Mouse (Mus musculus): Measurements from ENCODE around the gene Rag2.

DNA sequence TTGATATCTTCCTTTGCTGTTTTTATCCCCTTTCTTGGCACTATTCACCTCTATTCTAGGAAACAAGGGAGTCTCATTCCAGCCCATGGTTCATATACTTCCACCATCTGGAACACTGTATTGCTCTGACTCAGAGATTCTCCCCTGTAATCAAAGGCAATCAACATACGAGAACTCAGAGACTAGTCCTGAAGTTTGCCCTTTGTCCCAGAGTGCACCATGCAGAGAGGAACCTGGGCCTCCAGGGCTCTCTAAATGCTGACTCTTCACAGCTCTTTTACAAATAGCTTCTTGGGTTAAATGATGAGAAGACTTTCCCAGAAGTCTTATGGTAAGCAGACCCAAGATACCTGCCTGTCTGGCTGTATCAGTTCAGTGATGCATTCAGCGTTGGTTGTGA, 36.0 kb downstream of the Rag2 start:
- no peak for TF ChIP-seq POLR2A (IDR thresholded peaks at IDR 0.05; ENCODE audit: borderline replicate concordance, insufficient read depth, low read length)
- no peak for TF ChIP-seq CTCF (IDR thresholded peaks at IDR 0.05; ENCODE audit: borderline replicate concordance, insufficient read depth, low read depth, low read length)

All from cerebellum, adult 2 months (tissue).